Mouse (Mus musculus): ENCODE measurements around the gene Rnf128. TPM values are rescaled to one million over a fixed set of nuclear protein-coding genes. Genes with fewer than 3 reads are reported as not detected.
A peak's percentile ranks its signal among the peaks of the same experiment; 100 is the strongest.
"Not testable (repeated sequence)": the region's sequence is repeated elsewhere in the genome, so short reads cannot be mapped to it uniquely, and the experiment has no call there.

The Rnf128 gene
- total RNA-seq (2021), result 10 to 100 TPM; 21.7 to 25.3 TPM
- long read RNA-seq, experiment 1, transcript Rnf128-201 (7 exons, 2,750 nt), result major isoform, 34 of 34 reads
- long read RNA-seq, experiment 1, partial matches to known transcripts, result 0 of 34 reads
- long read RNA-seq, experiment 1, other reads (novel, unspliced or antisense), result 0 of 34 reads
- long read RNA-seq, experiment 2, transcript Rnf128-201 (7 exons, 2,750 nt), result major isoform, 36 of 40 reads
- long read RNA-seq, experiment 2, partial matches to known transcripts, result 4 of 40 reads
- long read RNA-seq, experiment 2, other reads (novel, unspliced or antisense), result 0 of 40 reads

DNA sequence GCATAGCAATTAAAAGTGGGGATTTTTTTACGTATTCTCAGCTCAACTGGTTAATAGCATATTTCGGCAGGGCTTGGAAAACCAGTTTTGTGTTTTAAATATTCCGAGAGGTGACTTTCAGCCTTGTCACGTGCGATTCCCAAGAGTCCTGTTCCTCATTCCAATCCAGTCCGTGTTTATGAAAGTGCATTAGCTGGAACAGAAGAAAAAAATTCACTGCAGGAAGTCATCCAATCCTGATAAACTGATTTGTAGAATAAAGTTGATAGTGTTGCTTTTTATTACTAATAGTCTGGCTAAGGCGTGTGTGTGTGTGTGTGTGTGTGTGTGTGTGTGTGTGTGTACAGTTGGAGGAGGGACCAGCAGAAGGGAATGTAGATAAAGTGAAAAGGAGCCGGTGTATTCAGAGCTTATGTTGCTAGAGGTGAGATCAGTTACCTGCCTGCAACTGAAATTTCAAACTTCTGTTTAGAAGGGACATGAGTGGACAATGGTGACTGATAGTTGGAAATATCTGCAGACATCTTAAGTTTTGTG, at the start of gene Rnf128:
Gene Rnf128 (plus strand): TSS at position 392 of the 537 bp plus-strand sequence.
- DNase-seq (ENCODE audit: low spot score in 2 of 2), result no peak

- DNase-seq (ENCODE audit: low spot score in 2 of 2), result no peak
These were observed 47.0 kb upstream of the Rnf128 start for GRCm38 (mm10) chrX:139516156-139516555.

DNA sequence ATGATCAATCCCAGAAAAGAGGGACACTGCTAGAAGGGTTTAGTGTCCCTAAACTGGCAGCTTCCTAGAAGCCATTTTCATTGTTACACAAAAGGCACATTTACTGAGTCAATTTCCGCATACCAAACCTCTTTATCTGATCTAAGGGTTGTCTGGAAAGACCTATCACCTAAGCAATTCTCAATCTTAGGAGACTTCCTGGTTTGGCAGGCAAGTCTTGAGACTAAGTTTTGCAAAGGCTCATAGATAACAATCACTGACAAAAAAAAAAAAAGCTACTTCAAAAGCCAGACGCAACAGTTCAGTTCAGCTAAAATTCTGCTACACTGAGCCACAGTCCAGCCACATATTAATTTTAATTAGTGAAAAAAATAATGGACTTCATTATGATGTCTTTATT, 43.9 kb upstream of the Rnf128 start:
- no peak for DNase-seq (ENCODE audit: low spot score in 2 of 2)

GRCm38 (mm10) chrX:139524303-139525091, 38.6 kb upstream of the Rnf128 start:
- no peak for DNase-seq (ENCODE audit: low spot score in 2 of 2)

DNA sequence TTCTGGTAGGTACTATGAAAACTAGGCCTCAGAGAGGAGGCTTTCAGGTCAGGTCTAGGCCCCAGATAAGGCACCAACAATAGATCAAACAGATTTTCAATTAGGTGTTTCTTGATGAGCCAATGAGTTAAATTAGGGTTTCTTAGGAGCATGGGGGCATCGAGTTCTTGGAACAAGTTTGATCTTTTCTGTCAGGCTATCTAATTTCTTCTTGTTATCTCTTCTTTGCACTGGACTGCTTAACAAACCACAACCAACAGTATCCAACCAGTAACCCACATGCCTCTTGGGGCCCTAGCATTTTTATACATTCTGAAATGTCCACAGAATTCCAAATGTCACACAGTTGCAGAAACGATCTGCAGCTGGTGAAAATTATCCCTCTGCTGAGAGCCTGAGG, 37.4 kb upstream of the Rnf128 start:
- no peak for DNase-seq (ENCODE audit: low spot score in 2 of 2)

GRCm38 (mm10) chrX:139526984-139527383, 36.1 kb upstream of the Rnf128 start:
- DNase-seq (ENCODE audit: low spot score in 2 of 2), result no peak

- no peak for DNase-seq (ENCODE audit: low spot score in 2 of 2)
These were observed 33.4 kb upstream of the Rnf128 start for GRCm38 (mm10) chrX:139529678-139530077.

DNA sequence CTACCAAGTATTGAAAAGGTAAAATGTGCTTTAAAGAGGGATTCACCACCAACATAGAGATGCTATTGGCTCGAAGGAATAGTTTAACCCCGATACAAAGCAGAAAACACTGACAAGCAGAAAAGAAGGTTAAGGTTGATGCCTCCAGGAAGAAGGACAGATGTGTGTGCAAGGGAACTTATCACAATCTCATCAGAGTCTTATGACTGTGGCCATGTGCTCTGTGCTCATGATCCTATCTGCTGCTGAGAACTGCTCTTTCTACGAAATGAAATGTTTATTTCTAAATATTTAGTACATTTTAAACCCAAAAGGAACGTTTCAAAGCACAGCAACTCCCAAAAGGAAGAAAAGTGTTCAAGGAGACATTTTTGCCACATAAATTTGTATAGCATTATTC, 30.8 kb upstream of the Rnf128 start:
- no peak for DNase-seq (ENCODE audit: low spot score in 2 of 2)

DNA sequence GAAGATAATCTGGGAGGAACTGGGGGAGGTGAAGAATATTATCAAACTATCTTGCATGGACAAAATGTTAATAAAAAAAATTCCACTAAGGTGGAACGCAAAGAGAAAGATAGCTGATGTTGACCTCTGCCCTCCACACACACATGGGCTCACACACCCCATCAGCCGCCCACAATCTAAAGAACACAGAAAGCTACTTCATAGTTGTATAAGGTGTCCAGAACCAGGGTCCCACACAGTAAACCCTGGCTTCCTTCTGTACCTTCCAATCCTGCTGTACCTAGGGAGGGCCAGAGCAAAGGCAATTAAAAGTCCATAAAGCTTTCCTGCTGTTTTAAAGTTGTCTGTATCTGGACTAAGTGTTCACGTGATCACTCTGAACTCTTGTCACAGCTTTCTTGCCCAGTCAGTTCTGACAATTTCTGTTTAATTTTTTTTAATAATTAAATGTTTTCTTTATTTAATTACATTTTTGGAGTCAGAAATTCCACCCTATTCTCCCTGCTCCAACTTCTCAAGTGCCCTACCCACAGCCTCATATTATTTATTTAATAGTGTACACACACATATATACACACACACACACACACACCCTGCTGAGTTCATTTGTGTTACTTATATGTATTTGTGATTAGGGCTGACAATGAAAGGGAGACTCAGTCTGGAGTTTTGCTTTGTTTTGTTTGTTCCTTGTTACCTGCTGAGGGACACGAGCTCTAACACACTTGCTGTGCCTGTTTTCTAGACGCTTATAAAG, 25.3 kb upstream of the Rnf128 start:
- no peak for DNase-seq (ENCODE audit: low spot score in 2 of 2)

DNA sequence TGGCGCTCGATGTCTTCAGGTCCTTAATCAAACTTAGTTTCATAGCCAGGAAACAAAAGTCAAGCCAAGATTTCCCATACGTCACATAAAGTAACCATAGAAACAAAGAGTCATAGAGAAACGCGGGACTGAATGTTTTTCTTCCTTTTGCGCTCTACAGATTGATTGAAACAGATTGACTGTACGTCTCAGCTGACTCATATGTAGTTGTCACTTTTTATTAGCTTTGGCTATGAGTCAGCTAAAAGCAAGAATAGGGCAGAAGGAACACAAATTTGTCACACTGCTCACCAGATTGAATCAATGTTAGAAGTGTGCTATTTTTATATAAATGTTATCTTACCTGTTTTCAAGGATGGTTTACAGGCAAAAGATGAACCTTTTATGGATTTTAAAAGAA, 19.4 kb upstream of the Rnf128 start:
- DNase-seq (ENCODE audit: low spot score in 2 of 2), result peak in 1 of 2 experiments; percentile 8

GRCm38 (mm10) chrX:139550456-139550855, 12.7 kb upstream of the Rnf128 start:
- DNase-seq (ENCODE audit: low spot score in 2 of 2), result no peak

GRCm38 (mm10) chrX:139552090-139552489, 11.0 kb upstream of the Rnf128 start:
- DNase-seq (ENCODE audit: low spot score in 2 of 2), result no peak

GRCm38 (mm10) chrX:139562255-139562924, 726 bp upstream of the Rnf128 start:
- DNase-seq (ENCODE audit: low spot score in 2 of 2), result no peak

DNA sequence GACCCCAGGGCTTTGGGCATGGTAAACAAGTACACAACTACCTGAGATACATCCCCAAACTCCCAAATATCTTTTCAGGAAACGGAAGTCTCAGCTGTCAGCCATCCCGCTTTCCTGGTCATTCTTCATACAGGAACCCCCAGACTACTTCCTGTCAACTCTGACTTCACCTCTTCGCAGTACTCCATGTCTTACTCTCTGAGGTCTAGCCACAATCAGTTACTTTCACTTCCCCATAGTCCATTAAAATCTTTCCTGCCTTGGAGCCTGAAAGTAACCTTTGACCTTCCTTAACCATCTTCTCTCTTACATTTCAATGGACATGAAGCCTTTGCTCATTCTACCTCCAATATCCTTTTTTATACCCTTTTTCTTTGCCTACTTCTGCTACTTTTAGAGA, 6.9 kb downstream of the Rnf128 start:
- no peak for DNase-seq (ENCODE audit: low spot score in 2 of 2)

DNA sequence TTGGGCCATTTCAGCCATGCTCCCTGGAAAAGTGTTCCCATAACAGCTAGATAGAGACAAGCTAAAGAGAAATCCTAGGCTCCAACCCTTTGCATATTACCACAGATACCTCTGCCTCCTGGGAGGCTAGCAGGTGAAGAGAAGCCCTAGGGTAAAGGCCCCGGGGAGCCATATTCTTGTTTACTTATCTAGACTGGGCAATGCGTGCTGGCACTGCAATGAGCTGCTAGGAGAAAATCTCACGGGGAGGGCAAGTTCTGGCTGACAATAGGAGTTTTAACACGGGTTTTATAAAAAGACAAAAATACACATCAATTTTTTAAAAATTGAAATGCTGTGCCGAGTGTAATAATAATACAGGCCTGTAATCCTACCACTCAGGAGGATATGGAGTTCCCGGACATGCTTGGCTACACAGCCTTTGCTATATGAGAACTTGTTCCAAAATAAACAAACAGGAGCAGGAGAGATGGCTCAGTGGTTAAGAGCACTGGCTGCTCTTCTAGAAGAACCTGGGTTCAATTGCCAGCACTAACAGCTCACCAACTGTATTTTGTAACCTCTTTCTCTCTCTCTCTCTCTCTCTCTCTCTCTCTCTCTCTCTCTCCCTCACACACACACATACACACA, 15.6 kb downstream of the Rnf128 start:
- no peak for DNase-seq (ENCODE audit: low spot score in 2 of 2)

- no peak for DNase-seq (ENCODE audit: low spot score in 2 of 2)
These were observed 20.5 kb downstream of the Rnf128 start for GRCm38 (mm10) chrX:139583616-139584015.

DNA sequence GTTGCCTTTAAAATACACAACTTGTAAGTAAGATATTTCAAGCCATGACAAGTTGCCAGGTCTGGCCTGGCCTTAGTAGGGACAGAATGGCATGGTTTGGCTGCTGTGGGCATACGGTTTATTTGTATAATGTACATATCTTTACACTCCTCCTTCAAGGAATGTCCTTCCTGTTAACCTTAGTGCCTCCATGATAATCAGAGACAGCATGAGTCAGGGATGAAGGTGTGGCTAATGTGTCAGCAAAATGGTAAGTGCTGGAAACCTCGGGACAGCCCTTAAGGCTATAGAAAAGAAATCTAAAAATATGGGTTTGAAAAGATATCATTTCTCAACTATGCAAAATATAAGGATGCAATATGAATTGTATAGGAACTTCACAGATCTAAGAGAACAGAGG, 23.6 kb downstream of the Rnf128 start:
- DNase-seq (ENCODE audit: low spot score in 2 of 2), result not testable (repeated sequence)

- no peak for DNase-seq (ENCODE audit: low spot score in 2 of 2)
These were observed 33.3 kb downstream of the Rnf128 start for GRCm38 (mm10) chrX:139596404-139596803.

DNA sequence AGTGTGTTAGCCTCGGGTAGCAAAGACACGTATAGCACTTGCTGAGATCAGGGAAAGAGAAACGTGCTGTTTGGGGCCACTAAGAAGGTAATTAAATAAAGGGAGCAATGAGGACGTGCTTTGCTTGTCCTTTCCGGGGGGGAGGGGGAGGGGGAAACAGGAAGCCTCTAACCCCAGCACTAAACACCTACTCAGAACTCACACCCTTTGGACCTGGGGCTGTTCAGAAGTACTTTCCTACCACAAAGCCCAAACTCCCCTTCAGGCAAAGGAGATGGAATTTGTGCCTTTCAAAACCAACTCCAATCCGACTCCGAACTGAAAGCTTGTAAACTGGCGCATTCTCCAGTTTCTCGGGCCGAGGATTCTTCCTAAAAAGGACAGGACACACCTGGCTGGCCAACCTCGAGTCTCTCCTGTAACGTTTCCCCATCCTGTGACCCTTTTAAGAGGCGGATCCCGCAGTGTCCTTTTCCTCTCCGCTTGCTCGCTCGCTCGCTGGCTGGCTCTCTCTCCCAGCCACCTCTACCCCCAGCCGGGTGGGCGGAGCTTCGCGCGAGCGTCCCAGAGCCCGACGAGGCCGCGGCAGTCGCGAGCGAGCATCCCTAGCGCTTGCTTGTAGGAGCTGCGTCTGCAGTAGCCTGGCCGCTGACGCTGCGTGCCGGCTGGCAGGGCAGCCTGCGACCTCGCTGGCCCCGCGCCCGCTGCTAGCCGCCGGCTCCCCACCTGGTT, 47.1 kb downstream of the Rnf128 start:
- DNase-seq (ENCODE audit: low spot score in 2 of 2), result peak; percentile 69 to 72

DNA sequence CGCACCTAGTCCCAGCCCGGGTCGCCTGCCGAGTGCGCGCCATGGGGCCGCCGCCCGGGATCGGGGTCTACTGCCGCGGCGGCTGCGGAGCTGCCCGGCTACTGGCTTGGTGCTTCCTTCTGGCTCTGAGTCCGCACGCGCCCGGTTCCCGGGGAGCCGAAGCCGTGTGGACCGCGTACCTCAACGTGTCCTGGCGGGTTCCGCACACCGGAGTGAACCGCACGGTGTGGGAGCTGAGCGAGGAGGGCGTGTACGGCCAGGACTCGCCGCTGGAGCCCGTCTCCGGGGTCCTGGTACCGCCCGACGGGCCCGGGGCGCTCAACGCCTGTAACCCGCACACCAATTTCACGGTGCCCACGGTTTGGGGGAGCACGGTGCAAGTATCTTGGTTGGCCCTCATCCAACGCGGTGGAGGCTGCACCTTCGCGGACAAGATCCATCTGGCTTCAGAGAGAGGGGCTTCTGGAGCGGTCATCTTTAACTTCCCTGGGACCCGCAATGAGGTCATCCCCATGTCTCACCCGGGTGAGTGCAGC, 47.7 kb downstream of the Rnf128 start:
- DNase-seq (ENCODE audit: low spot score in 2 of 2), result no peak
